Mouse (Mus musculus) A20 (cell line): ENCODE data around the gene Fam72a.

Experiments
- DNase-seq: peaks from one replicate; pipeline ENCODE4 v3.0.0-alpha.2; 2011; ENCODE audit warnings: low read depth, low spot score

The Fam72a gene

GRCm38 (mm10) chr1:131526371-131527270 lies 1.1 kb upstream of the Fam72a start:
- peak; percentile 85 for DNase-seq

GRCm38 (mm10) chr1:131528081-131528507 lies 391 bp downstream of the Fam72a start:
- no peak for DNase-seq

- peak; percentile 46 for DNase-seq
Measured at GRCm38 (mm10) chr1:131528561-131529166, 961 bp downstream of the Fam72a start.

GRCm38 (mm10) chr1:131539771-131540170 lies 12.1 kb downstream of the Fam72a start:
- DNase-seq, result no peak

GRCm38 (mm10) chr1:131540795-131541194 lies 13.1 kb downstream of the Fam72a start:
- no peak for DNase-seq

GRCm38 (mm10) chr1:131541431-131541830 lies 13.7 kb downstream of the Fam72a start:
- no peak for DNase-seq

- DNase-seq, result no peak
Measured at GRCm38 (mm10) chr1:131541903-131542302, 14.2 kb downstream of the Fam72a start.

GRCm38 (mm10) chr1:131543886-131544565 lies 16.3 kb downstream of the Fam72a start:
- DNase-seq, result no peak

GRCm38 (mm10) chr1:131546798-131547690 lies 19.3 kb downstream of the Fam72a start:
- no peak for DNase-seq

GRCm38 (mm10) chr1:131548494-131549365 lies 21.0 kb downstream of the Fam72a start:
- no peak for DNase-seq

GRCm38 (mm10) chr1:131551956-131552355 lies 24.3 kb downstream of the Fam72a start:
- DNase-seq, result no peak

GRCm38 (mm10) chr1:131553428-131553827 lies 25.7 kb downstream of the Fam72a start:
- DNase-seq, result no peak

GRCm38 (mm10) chr1:131555042-131555812 lies 27.5 kb downstream of the Fam72a start:
- DNase-seq, result peak; percentile 86

GRCm38 (mm10) chr1:131560500-131560899 lies 32.8 kb downstream of the Fam72a start:
- DNase-seq, result peak; percentile 16

- no peak for DNase-seq
Measured at GRCm38 (mm10) chr1:131562081-131562480, 34.4 kb downstream of the Fam72a start.

GRCm38 (mm10) chr1:131566056-131566455 lies 38.4 kb downstream of the Fam72a start:
- peak; percentile 31 for DNase-seq

- no peak for DNase-seq
Measured at GRCm38 (mm10) chr1:131569721-131570120, 42.0 kb downstream of the Fam72a start.

GRCm38 (mm10) chr1:131570391-131570790 lies 42.7 kb downstream of the Fam72a start:
- no peak for DNase-seq

GRCm38 (mm10) chr1:131573721-131574120 lies 46.0 kb downstream of the Fam72a start:
- peak; percentile 43 for DNase-seq
